Mouse (Mus musculus) stomach, postnatal 0 days (tissue): ENCODE results near the gene Socs2. TPM values are rescaled to one million over a fixed set of nuclear protein-coding genes. Genes with fewer than 3 reads are reported as not detected.

Experiments
- ATAC-seq: fragments of 200-750 bp; cut with Nextera tagmentation; 2 replicates; pipeline ENCODE4 v1.8.0; 2017; ENCODE audit not compliant: low FRiP score, low TSS enrichment
- DNase-seq: peaks from one replicate; pipeline ENCODE4 v3.0.0-alpha.2; 2016; ENCODE audit warnings: low spot score
- H3K27ac ChIP-seq: fragments of 300-500 bp; sonication (generic); replicated peaks from 2 replicates; pipeline ENCODE4 v1.5.1; 2014; ENCODE audit warnings: mild to moderate bottlenecking, control low read depth
- H3K27me3 ChIP-seq: fragments of 300-500 bp; sonication (generic); 2 replicates; pipeline ENCODE4 v1.6.1; 2014; ENCODE audit warnings: low read length; ENCODE audit not compliant: control insufficient read depth, insufficient read depth
- H3K36me3 ChIP-seq: fragments of 300-500 bp; sonication (generic); 2 replicates; pipeline ENCODE4 v1.6.1; 2014; ENCODE audit warnings: low read length, mixed read lengths; ENCODE audit not compliant: control insufficient read depth, insufficient read depth
- H3K4me1 ChIP-seq: fragments of 300-500 bp; sonication (generic); replicated peaks from 2 replicates; pipeline ENCODE4 v1.6.1; 2014; ENCODE audit warnings: antibody characterized with exemption; ENCODE audit not compliant: control insufficient read depth, insufficient read depth
- H3K4me2 ChIP-seq: fragments of 300-500 bp; sonication (generic); replicated peaks from 2 replicates; pipeline ENCODE4 v1.6.1; 2014; ENCODE audit warnings: low read depth, mild to moderate bottlenecking, control low read depth, moderate library complexity
- H3K4me3 ChIP-seq: fragments of 300-500 bp; sonication (generic); 2 replicates; pipeline ENCODE4 v1.5.1; 2014; ENCODE audit warnings: low read depth, low read length, control low read depth
- H3K9ac ChIP-seq: fragments of 300-500 bp; sonication (generic); 2 replicates; pipeline ENCODE4 v1.6.1; 2014; ENCODE audit warnings: mild to moderate bottlenecking, low read length, control low read depth, mixed read lengths
- H3K9me3 ChIP-seq: fragments of 300-500 bp; sonication (generic); 2 replicates; pipeline ENCODE4 v1.6.1; 2016; ENCODE audit warnings: low read length; ENCODE audit not compliant: control insufficient read depth
- CTCF ChIP-seq: IDR thresholded peaks from 2 replicates; pipeline ENCODE4 v1.5.1; 2016; ENCODE audit warnings: antibody characterized with exemption, low read depth, mild to moderate bottlenecking, moderate library complexity
- EP300 ChIP-seq: optimal IDR thresholded peaks from 2 replicates; pipeline ENCODE3; 2016; ENCODE audit warnings: antibody characterized with exemption
- WGBS: fragments of 180-500 bp; shearing (Covaris S2); extraction: QIAGEN DNeasy Blood & Tissue Kit; methylation state at CpG from one replicate; pipeline ENCODE4 v1.1.7; 2014; 5-methylcytosine and 5-hydroxymethylcytosine counted together
- polyA plus RNA-seq: library from polyadenylated mRNA; unstranded; fragments of >200 nt; fragmentation: Nextera tagmentation; extraction: Ambion mirVana; gene quantifications from 2 replicates; pipeline ENCODE4 v1.2.1, GENCODE M21; 2015

Socs2 gene
- polyA plus RNA-seq, 1 experiment from 2014 or later = 92.3 TPM

DNA sequence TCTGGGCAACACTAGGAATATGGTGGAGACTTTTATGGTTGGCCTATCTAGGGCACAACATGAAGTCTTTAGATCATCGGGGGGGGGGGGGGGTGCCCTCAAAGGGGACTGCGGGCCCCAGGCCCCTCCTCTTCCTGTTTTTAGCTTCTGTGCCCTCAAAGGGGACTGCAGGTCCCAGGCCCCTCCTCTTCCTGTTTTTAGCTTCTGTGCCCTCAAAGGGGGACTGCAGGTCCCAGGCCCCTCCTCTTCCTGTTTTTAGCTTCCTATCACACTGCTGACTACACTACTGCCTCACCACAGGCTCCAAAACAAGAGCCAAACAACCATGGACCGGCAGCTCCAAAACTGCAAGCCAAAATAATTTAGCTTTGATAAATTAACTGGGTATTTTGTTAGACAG is 59.3 kb downstream of the Socs2 start:
- 95% methylated on average over 3 of the region's 3 CpGs for WGBS
- Histone ChIP-seq H3K9ac (no peak overlapping the region), H3K4me1 (no peaks in the 10 kb centered on the region), H3K27me3 (no peaks in the 10 kb centered on the region), H3K36me3 (no peaks in the 10 kb centered on the region), H3K4me3 (no peak overlapping the region), H3K4me2 (no peak overlapping the region), H3K9me3 (no peaks in the 10 kb centered on the region), H3K27ac (no peak overlapping the region)
- DNase-seq (no peak), ATAC-seq (no peak)
- TF ChIP-seq EP300 = no peak
- TF ChIP-seq CTCF = no peak

DNA sequence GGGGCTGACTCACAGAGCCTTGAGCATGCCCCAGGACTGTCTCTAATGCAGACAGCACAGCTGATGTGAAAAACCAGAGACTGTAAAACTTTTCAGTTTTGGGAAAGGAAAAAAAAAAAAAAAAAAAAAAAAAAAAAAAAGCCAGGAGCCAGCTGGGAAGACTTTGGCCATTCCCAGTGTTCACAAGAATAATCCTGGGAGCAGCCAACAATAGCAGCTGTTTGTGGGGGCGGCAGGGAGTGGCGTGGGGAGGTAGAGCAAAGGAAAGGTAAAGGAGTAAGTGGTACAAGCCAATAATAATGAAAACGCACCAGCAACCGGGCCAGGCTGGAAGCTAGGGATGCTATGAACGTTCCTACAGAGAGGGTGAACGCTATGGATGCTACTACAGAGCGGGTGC is 60.3 kb downstream of the Socs2 start:
- WGBS = 71% methylated on average over 7 of the region's 7 CpGs
- Histone ChIP-seq H3K36me3 (no peaks in the 10 kb centered on the region), H3K4me3 (no peak overlapping the region), H3K9me3 (no peaks in the 10 kb centered on the region), H3K4me1 (no peaks in the 10 kb centered on the region), H3K27ac (no peak overlapping the region), H3K27me3 (no peaks in the 10 kb centered on the region), H3K9ac (no peak overlapping the region), H3K4me2 (no peak overlapping the region)
- no peak for TF ChIP-seq EP300
- TF ChIP-seq CTCF = no peak
- DNase-seq (no peak), ATAC-seq (no peak)

DNA sequence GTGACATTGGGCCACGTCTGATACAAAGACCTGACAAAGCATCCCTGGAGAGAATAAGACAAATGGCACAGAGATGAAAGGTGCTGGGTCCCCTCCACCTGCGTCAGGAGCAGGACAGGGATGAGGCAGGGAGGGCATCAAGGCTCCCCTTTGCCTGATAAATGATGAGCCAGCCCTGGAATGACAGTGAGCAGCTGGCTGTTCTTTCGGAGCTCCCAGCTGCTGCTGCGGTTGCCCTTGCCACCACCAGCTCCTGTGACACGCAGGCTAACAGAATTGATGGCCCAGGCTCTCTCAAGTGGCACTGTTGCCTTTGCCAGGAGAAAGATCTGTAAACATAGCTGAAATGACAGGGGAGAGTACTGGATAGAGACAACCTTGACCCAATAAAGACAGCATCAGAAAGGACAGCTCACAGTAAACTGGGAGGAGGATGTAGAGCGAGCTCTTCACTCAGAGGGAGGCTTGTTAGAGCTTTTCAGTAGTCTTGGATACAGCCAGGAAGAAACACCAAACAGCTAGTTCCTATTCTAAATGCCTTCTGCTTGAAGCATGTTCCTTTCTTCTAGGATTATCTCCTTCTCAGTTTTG is 61.2 kb downstream of the Socs2 start:
- WGBS = 37% methylated on average over 6 of the region's 6 CpGs
- no peak overlapping the region for H3K27ac ChIP-seq
- no peaks in the 10 kb centered on the region for H3K4me1 ChIP-seq
- H3K36me3 ChIP-seq = no peaks in the 10 kb centered on the region
- no peaks in the 10 kb centered on the region for H3K27me3 ChIP-seq
- ATAC-seq (no peak), DNase-seq (no peak)
- H3K9me3 ChIP-seq = no peaks in the 10 kb centered on the region
- no peak overlapping the region for H3K9ac ChIP-seq
- H3K4me2 ChIP-seq = no peak overlapping the region
- TF ChIP-seq EP300 (no peak), CTCF (no peak)
- no peak overlapping the region for H3K4me3 ChIP-seq

DNA sequence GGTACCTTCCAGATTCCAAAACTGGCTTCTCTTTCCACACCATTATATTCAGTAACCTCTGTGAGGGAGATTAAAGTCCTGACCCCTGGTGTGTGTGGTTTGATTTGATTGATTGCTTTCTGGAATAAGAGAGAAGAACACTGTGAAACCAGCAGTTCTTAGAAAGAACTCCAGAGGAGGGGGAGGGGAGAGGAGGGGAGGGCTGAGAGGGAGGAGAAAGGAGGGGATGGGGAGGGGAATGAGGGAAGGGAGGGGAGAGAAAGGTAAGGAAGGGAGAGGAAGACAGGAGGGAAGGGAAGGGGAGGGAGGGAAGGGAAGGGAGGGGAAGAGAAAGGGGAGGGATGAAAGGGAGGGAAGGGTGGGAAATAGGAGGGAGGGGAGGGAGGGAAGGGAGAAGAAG is 62.3 kb downstream of the Socs2 start:
- no peak for TF ChIP-seq CTCF
- no peak for TF ChIP-seq EP300
- H3K9me3 ChIP-seq = no peaks in the 10 kb centered on the region
- H3K27me3 ChIP-seq = no peaks in the 10 kb centered on the region
- no peak overlapping the region for H3K4me3 ChIP-seq
- DNase-seq = no peak
- H3K4me2 ChIP-seq = no peak overlapping the region
- H3K9ac ChIP-seq = no peak overlapping the region
- no peaks in the 10 kb centered on the region for H3K4me1 ChIP-seq
- H3K27ac ChIP-seq = no peak overlapping the region
- no peaks in the 10 kb centered on the region for H3K36me3 ChIP-seq
- no peak for ATAC-seq

DNA sequence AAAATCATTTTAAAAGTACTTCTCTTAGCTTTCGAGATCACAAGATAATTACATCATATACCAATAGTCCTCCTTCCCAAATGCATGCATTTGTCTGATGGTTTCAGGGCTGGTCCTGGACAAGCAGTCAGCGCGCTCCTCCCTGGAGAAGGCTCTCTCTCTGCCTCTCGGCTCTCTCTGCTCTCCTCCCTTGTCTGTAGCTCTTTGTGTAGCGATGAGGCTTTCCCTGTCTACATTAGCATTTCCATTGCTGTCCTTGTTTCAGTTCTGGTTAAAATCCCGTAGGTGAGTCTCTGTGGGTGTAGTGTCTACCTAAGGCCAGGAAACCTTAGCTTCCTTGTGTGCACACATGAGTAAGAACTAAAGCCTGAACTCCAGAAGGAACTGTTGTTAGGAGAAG is 62.9 kb downstream of the Socs2 start:
- Histone ChIP-seq H3K4me3 (no peak overlapping the region), H3K4me1 (no peaks in the 10 kb centered on the region), H3K9ac (no peak overlapping the region), H3K27me3 (no peaks in the 10 kb centered on the region), H3K27ac (no peak overlapping the region), H3K4me2 (no peak overlapping the region), H3K9me3 (no peaks in the 10 kb centered on the region), H3K36me3 (no peaks in the 10 kb centered on the region)
- TF ChIP-seq CTCF (no peak), EP300 (no peak)
- no peak for ATAC-seq
- DNase-seq = no peak
- WGBS = 77% methylated on average over 6 of the region's 6 CpGs

DNA sequence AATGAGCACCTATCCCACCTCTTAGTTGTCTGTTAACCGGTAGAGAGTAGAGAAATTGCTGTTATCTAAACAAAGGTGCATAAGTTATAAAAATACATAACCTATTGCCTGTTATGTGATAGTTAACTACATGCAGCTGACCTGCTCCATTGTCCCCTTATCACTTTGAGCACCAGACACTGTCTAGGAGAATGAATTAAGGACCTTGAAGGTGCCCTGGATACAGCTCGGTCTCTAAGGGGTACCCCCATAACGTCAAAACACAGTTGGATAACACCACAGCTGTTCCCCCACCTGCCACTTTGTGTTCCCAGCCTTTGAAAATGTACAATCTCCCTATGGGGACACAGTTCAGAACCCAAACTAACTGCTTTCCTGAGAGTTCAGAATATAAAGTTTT is 68.5 kb downstream of the Socs2 start:
- TF ChIP-seq EP300 = no peak
- TF ChIP-seq CTCF = no peak
- no peaks in the 10 kb centered on the region for H3K9me3 ChIP-seq
- ATAC-seq = no peak

More for the DNA sequence above, 68.5 kb downstream of the Socs2 start:
- Histone ChIP-seq H3K9ac (no peak overlapping the region), H3K36me3 (no peaks in the 10 kb centered on the region), H3K4me2 (no peak overlapping the region), H3K27ac (no peak overlapping the region), H3K4me1 (no peaks in the 10 kb centered on the region), H3K27me3 (no peaks in the 10 kb centered on the region), H3K4me3 (no peak overlapping the region)
- DNase-seq = no peak
- 72% methylated on average over 3 of the region's 3 CpGs for whole genome bisulfite sequencing
